Mouse (Mus musculus): Measurements from ENCODE around the gene Grhl1. TPM values are rescaled to one million over a fixed set of nuclear protein-coding genes. Genes with fewer than 3 reads are reported as not detected.

The Grhl1 gene
- polyA plus RNA-seq, 1 experiment from 2014 or later: 1.1 TPM

- no peak overlapping the region for H3K4me3 ChIP-seq
- no peak overlapping the region for H3K4me2 ChIP-seq
- H3K9me3 ChIP-seq: no peaks in the 10 kb centered on the region
- no peak for ATAC-seq (replicated peaks)
- H3K36me3 ChIP-seq (replicated peaks): no peaks in the 10 kb centered on the region
- peaks cover 12% of the 10 kb centered on the region; the same call in 1 of the 2 replicates for H3K27me3 ChIP-seq (replicated peaks)
- H3K4me1 ChIP-seq: peaks cover 7% of the 10 kb centered on the region; the same call in 1 of the 2 replicates
- H3K9ac ChIP-seq: no peak overlapping the region
- H3K27ac ChIP-seq: no peak overlapping the region
- 80% methylated on average over 3 of the region's 3 CpGs for WGBS
Measured at GRCm38 (mm10) chr12:24567606-24568005, 4.5 kb upstream of the Grhl1 start.

DNA sequence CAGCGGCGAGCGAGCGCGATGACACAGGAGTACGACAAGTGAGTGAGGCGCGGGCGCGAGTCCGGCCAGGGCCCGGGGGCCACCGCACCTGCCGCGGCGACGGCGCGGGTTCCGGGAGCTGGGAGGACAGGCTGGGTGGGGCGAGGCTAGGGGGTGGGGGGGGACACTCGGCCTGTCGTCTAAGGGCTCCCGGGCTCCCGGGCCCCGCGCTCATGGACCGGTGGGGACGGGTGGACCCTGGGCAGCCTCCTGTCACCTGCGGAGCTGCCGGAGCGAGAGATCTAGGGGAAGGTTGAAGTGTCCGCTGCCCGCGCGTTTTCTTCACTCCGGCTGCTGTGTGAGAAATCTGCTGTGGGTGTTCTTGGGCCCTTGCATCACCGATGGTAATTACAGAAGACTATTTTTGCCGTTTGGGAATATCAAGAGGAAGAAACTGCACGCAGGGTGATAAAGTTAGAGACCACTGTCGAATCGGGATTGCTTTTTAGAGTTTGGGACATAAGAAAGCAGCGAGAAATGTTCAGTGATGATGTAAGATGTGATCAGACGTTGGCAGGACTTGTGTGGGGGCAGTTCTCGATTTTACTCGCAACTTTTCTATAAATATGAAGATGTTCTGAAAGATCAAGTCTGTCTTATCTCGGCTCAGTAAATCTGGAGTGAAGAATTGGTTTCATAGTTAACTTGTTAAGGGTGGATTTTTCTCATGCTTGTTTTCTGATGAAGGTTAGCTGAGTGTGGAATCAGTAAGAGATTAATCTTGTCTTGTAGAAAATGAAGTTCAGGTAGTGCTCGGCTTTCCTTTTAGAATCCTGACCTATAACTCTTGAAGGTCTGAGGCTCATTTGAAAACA is 565 bp downstream of the Grhl1 start:
- Histone ChIP-seq H3K27ac (no peak overlapping the region), H3K9me3 (no peaks in the 10 kb centered on the region), H3K36me3 (replicated peaks) (no peaks in the 10 kb centered on the region), H3K4me1 (peaks cover 8% of the 10 kb centered on the region; the same call in 1 of the 2 replicates), H3K4me3 (peak overlapping the region; percentile 72), H3K27me3 (replicated peaks) (peaks cover 26% of the 10 kb centered on the region; the same call in 1 of the 2 replicates), H3K9ac (peak overlapping the region; percentile 55), H3K4me2 (peak overlapping the region; percentile 77)
- 5% methylated on average over 48 of the region's 48 CpGs for WGBS
- peak; percentile 74 for ATAC-seq (replicated peaks)

DNA sequence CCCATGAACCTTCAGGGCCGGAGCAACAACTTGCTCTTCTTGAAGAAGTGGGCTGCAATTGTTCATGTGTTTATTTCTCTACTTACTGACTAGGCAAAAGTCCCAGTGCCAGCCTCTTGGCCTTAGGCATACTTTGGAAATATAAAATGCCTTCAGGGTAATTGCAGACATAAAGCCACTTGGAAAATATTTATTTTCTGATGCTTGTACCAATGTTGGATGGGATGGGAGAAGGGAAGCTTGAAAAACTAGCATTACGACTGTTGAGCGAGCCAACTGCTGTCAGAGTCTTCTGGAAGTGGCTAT is 1.1 kb downstream of the Grhl1 start:
- Histone ChIP-seq H3K36me3 (replicated peaks) (no peaks in the 10 kb centered on the region), H3K9me3 (no peaks in the 10 kb centered on the region), H3K27me3 (replicated peaks) (peaks cover 26% of the 10 kb centered on the region; the same call in 1 of the 2 replicates), H3K9ac (no peak overlapping the region), H3K4me3 (no peak overlapping the region), H3K27ac (no peak overlapping the region), H3K4me2 (no peak overlapping the region), H3K4me1 (peaks cover 8% of the 10 kb centered on the region; the same call in 1 of the 2 replicates)
- no peak for ATAC-seq (replicated peaks)
- WGBS: 63% methylated on average over 3 of the region's 3 CpGs

DNA sequence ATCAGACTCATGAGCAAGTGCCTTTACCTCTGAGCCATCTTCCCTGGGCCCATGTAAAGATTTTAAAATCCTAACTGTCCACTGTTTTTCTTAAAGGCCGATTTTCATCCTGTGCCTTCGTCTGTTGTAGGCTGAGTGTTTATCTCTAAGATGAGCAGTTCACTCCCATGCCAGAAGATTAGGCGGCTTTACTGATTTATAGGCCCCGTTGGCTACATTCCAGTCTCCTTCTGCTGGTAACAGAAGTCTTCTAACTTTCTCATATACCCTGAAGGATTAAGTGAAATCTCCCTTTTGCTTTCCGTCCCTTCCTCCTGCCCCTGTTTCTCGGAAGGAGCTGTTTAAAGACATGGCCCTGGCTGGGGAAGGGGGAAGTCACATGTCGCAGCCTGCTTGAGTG is 2.8 kb downstream of the Grhl1 start:
- 51% methylated on average over 7 of the region's 7 CpGs for WGBS
- Histone ChIP-seq H3K36me3 (replicated peaks) (no peaks in the 10 kb centered on the region), H3K9ac (no peak overlapping the region), H3K27me3 (replicated peaks) (peaks cover 26% of the 10 kb centered on the region; the same call in 1 of the 2 replicates), H3K27ac (no peak overlapping the region), H3K9me3 (no peaks in the 10 kb centered on the region), H3K4me3 (no peak overlapping the region), H3K4me1 (peaks cover 8% of the 10 kb centered on the region; the same call in 1 of the 2 replicates), H3K4me2 (no peak overlapping the region)
- no peak for ATAC-seq (replicated peaks)

DNA sequence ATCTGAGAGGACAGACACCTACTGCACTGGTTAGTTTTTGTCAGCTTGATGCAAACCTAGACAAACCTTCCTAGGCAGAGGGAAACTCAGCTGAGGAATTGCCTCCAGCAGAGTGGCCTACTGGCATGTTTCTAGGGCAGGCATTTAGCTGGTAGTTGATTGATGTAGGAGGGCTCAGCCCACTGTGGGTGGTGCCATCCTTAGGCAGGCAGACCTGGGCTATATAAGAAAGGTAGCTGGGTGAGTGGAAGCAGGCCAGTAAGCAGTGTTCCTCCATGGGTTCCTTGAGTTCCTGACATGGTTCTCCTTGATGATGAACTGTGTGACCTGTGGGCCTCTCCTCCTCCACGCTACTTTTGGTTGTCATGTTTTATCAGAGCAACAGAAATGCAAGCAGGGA is 8.4 kb downstream of the Grhl1 start:
- H3K4me1 ChIP-seq: no peaks in the 10 kb centered on the region
- no peak for ATAC-seq (replicated peaks)
- H3K4me2 ChIP-seq: no peak overlapping the region
- H3K4me3 ChIP-seq: no peak overlapping the region
- H3K27ac ChIP-seq: no peak overlapping the region
- 91% methylated on average over 1 of the region's 1 CpGs for WGBS
- H3K36me3 ChIP-seq (replicated peaks): no peaks in the 10 kb centered on the region
- no peaks in the 10 kb centered on the region for H3K27me3 ChIP-seq (replicated peaks)
- no peaks in the 10 kb centered on the region for H3K9me3 ChIP-seq
- no peak overlapping the region for H3K9ac ChIP-seq

DNA sequence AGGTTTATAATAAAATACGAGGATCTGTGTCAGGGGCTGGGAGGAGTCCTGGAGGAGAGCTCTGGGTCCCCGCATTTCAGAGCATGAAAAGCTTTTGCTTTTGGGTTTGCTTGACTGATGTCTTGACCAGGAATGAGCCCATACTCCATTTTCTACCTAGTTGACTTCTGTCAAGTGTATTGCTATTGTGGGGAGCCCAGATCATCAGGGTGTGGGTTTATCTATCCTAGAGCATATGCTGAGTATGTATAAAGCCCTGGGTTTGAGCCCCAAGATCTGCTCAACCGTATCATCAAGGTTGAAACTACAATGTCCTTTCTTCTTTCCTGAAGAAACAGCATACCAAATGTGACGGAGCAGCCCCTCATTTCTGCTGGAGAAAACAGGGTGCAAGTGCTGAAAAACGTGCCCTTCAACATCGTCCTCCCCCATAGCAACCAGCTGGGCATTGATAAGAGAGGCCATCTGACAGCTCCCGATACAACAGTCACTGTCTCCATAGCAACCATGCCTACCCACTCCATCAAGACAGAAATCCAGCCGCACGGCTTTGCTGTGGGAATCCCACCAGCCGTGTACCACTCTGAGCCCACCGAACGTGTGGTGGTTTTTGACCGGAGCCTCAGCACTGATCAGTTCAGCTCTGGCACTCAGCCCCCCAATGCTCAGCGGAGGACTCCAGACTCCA is 9.1 kb downstream of the Grhl1 start:
- WGBS: 58% methylated on average over 14 of the region's 14 CpGs
- H3K4me3 ChIP-seq: no peak overlapping the region
- ATAC-seq (replicated peaks): peak; percentile 63
- H3K9me3 ChIP-seq: no peaks in the 10 kb centered on the region
- H3K27me3 ChIP-seq (replicated peaks): no peaks in the 10 kb centered on the region
- no peak overlapping the region for H3K27ac ChIP-seq
- no peaks in the 10 kb centered on the region for H3K36me3 ChIP-seq (replicated peaks)
- no peak overlapping the region for H3K9ac ChIP-seq
- no peak overlapping the region for H3K4me2 ChIP-seq
- no peaks in the 10 kb centered on the region for H3K4me1 ChIP-seq

DNA sequence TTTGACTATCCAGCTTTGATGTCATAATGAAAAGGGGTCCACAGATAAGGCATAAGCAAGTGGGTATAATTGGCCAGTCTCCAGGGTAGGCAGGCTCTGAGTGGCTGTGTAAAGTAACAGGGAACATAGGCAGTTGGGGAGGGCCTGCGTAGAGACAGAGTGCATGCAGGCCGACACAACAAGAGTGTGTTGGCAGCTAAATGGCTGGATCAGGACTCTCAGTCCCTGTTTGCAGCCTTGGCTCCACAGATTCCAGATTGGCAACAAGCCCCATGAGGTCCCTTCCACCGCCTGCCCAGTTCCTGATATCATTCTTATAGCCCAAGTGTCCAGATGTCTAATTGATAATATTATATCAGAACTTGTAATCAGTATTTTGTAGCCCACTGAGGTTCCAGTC is 11.6 kb downstream of the Grhl1 start:
- Histone ChIP-seq H3K9me3 (no peaks in the 10 kb centered on the region), H3K27ac (no peak overlapping the region), H3K36me3 (replicated peaks) (no peaks in the 10 kb centered on the region), H3K4me3 (no peak overlapping the region), H3K27me3 (replicated peaks) (no peaks in the 10 kb centered on the region), H3K9ac (no peak overlapping the region), H3K4me1 (no peaks in the 10 kb centered on the region), H3K4me2 (no peak overlapping the region)
- 83% methylated on average over 3 of the region's 3 CpGs for WGBS
- ATAC-seq (replicated peaks): no peak

DNA sequence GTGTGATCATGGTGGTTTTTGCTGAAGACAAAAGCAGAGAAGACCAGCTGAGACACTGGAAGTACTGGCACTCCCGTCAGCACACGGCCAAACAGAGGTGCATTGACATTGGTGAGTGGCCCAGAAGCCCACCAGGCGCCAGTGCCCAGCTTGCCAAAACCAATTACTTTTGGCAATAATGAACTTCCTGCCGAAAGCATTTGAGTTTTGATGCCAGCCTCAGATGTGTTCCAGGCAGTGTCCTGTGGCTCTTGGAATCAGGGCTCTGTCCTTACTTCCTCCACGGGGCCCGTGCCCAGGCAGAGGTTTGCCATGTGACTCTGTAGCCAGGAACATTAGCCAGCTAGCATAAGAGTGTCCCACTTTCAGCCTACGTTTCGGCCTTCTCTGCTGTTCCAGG is 12.8 kb downstream of the Grhl1 start:
- no peak for ATAC-seq (replicated peaks)
- 90% methylated on average over 8 of the region's 8 CpGs for WGBS

DNA sequence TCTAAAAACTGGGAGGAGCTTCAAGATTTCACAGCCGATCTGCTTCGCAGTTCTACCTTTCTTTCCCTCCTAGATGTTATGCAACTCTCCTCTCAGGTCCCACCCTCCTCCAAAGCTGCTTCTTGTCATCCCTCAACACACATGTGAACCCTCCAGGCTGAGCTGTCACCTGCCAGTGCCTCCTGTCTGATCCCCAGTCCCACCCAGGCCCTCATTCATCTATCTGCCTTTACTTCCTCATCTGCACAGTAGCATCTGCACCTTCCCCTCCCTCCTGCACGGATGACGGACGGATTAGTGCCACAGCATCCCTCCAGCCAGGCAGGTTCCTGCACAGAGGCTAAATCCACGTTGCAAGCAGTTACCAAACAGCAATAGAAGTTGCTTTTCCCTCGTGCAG is 14.1 kb downstream of the Grhl1 start:
- Histone ChIP-seq H3K36me3 (replicated peaks) (no peaks in the 10 kb centered on the region), H3K4me2 (no peak overlapping the region), H3K4me3 (no peak overlapping the region), H3K4me1 (no peaks in the 10 kb centered on the region), H3K27ac (no peak overlapping the region), H3K9me3 (no peaks in the 10 kb centered on the region), H3K9ac (no peak overlapping the region), H3K27me3 (replicated peaks) (no peaks in the 10 kb centered on the region)
- 69% methylated on average over 7 of the region's 7 CpGs for WGBS
- ATAC-seq (replicated peaks): no peak

More for the DNA sequence above, 12.8 kb downstream of the Grhl1 start:
- Histone ChIP-seq H3K4me1 (no peaks in the 10 kb centered on the region), H3K4me2 (no peak overlapping the region), H3K27ac (no peak overlapping the region), H3K9ac (no peak overlapping the region), H3K4me3 (no peak overlapping the region), H3K27me3 (replicated peaks) (no peaks in the 10 kb centered on the region), H3K36me3 (replicated peaks) (no peaks in the 10 kb centered on the region), H3K9me3 (no peaks in the 10 kb centered on the region)

DNA sequence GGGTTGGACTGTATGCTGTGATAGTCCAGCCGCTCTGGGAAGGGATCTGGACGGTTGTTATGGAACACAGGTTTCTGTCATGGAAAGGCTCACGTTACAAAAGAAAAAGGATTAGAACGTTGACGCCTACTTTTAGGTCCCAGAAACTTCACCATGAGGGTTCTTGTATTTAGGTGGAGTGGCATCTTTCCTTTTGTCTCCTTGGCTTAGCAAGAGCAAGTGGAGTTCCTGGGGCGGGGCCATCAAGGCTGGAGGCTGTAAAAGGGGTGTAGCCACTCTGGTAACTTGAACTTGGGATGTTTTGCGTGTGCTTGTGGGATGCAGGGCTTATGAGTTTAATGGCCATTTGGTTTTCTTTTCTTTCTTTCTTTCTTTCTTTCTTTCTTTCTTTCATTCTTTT is 18.3 kb downstream of the Grhl1 start:
- Histone ChIP-seq H3K27ac (no peak overlapping the region), H3K36me3 (replicated peaks) (no peaks in the 10 kb centered on the region), H3K4me3 (no peak overlapping the region), H3K9me3 (no peaks in the 10 kb centered on the region), H3K9ac (no peak overlapping the region), H3K4me1 (no peaks in the 10 kb centered on the region), H3K4me2 (no peak overlapping the region), H3K27me3 (replicated peaks) (no peaks in the 10 kb centered on the region)
- WGBS: 76% methylated on average over 7 of the region's 7 CpGs
- no peak for ATAC-seq (replicated peaks)

GRCm38 (mm10) chr12:24592055-24592454 is 20.0 kb downstream of the Grhl1 start:
- Histone ChIP-seq H3K27ac (no peak overlapping the region), H3K4me3 (no peak overlapping the region), H3K4me1 (no peaks in the 10 kb centered on the region), H3K36me3 (replicated peaks) (no peaks in the 10 kb centered on the region), H3K9ac (no peak overlapping the region), H3K4me2 (no peak overlapping the region), H3K27me3 (replicated peaks) (no peaks in the 10 kb centered on the region), H3K9me3 (no peaks in the 10 kb centered on the region)
- WGBS: 83% methylated on average over 9 of the region's 9 CpGs
- no peak for ATAC-seq (replicated peaks)

- WGBS: 21% methylated on average over 22 of the region's 22 CpGs
- H3K9ac ChIP-seq: no peak overlapping the region
- H3K36me3 ChIP-seq (replicated peaks): no peaks in the 10 kb centered on the region
- no peaks in the 10 kb centered on the region for H3K4me1 ChIP-seq
- H3K27me3 ChIP-seq (replicated peaks): no peaks in the 10 kb centered on the region
- 0 out of 2 replicates have a peak, but pooled peaks have one; percentile 22 for ATAC-seq (replicated peaks)
- no peaks in the 10 kb centered on the region for H3K9me3 ChIP-seq
- H3K4me3 ChIP-seq: no peak overlapping the region
- H3K27ac ChIP-seq: no peak overlapping the region
- peak overlapping the region; percentile 12 for H3K4me2 ChIP-seq
Measured at GRCm38 (mm10) chr12:24592956-24593672, 21.0 kb downstream of the Grhl1 start.
